Mouse (Mus musculus): ENCODE measurements around the gene Hcn3.

- no peak for TF ChIP-seq CTCF (IDR thresholded peaks at IDR 0.05; ENCODE audit: low read depth)
- TF ChIP-seq EP300 (optimal IDR thresholded peaks at IDR 0.05), result no peak
Observed at GRCm38 (mm10) chr3:89125981-89126380, 34.0 kb downstream of the Hcn3 start.
